Mouse (Mus musculus): ENCODE measurements around the gene Slc2a9.

- no peak for TF ChIP-seq POLR2A (IDR thresholded peaks at IDR 0.05; ENCODE audit: low read depth, low read length)
- no peak for TF ChIP-seq CTCF (IDR thresholded peaks at IDR 0.05; ENCODE audit: borderline replicate concordance, insufficient read depth, low read length)
These were observed 29.1 kb upstream of the Slc2a9 start for GRCm38 (mm10) chr5:38532084-38532483.
